Mouse (Mus musculus) forebrain, embryonic 16.5 days (tissue): Measurements from ENCODE around the gene Rps10. TPM values are rescaled to one million over a fixed set of nuclear protein-coding genes. Genes with fewer than 3 reads are reported as not detected.
"Not testable (repeated sequence)": the region's sequence is repeated elsewhere in the genome, so short reads cannot be mapped to it uniquely, and the experiment has no call there.

Experiments used
- ATAC-seq: fragments of 200-750 bp; cut with Nextera tagmentation; 2 replicates; pipeline ENCODE4 v1.8.0; 2017; ENCODE audit warnings: mild to moderate bottlenecking, moderate library complexity
- H3K27ac ChIP-seq: fragments of 300-500 bp; sonication (generic); 2 replicates; pipeline ENCODE4 v1.5.1; 2014; ENCODE audit warnings: low read length, control low read depth
- H3K27me3 ChIP-seq: fragments of 300-500 bp; sonication (generic); replicated peaks from 2 replicates; pipeline ENCODE4 v1.6.1; 2014; ENCODE audit warnings: low read length; ENCODE audit not compliant: control insufficient read depth, insufficient read depth
- H3K36me3 ChIP-seq: fragments of 300-500 bp; sonication (generic); 2 replicates; pipeline ENCODE4 v1.6.1; 2014; ENCODE audit not compliant: control insufficient read depth, insufficient read depth
- H3K4me1 ChIP-seq: fragments of 300-500 bp; sonication (generic); replicated peaks from 2 replicates; pipeline ENCODE4 v1.6.1; 2014; ENCODE audit warnings: low read length; ENCODE audit not compliant: control insufficient read depth, insufficient read depth
- H3K4me2 ChIP-seq: fragments of 300-500 bp; sonication (generic); 2 replicates; pipeline ENCODE4 v1.6.1; 2014; ENCODE audit warnings: mild to moderate bottlenecking, low read length, control low read depth
- H3K4me3 ChIP-seq: fragments of 300-500 bp; sonication (generic); replicated peaks from 2 replicates; pipeline ENCODE4 v1.5.1; 2014; ENCODE audit warnings: mild to moderate bottlenecking, low read length, control low read depth
- H3K9ac ChIP-seq: fragments of 300-500 bp; sonication (generic); replicated peaks from 2 replicates; pipeline ENCODE4 v1.6.1; 2014; ENCODE audit warnings: low read depth, low read length, control low read depth
- H3K9me3 ChIP-seq: fragments of 300-500 bp; sonication (generic); 2 replicates; pipeline ENCODE4 v1.6.1; 2016; ENCODE audit warnings: low read length; ENCODE audit not compliant: control insufficient read depth
- WGBS: fragments of 180-500 bp; shearing (Covaris S2); extraction: QIAGEN DNeasy Blood & Tissue Kit; methylation state at CpG from one replicate; pipeline ENCODE4 v1.1.7; 2014; 5-methylcytosine and 5-hydroxymethylcytosine counted together
- polyA plus RNA-seq: library from polyadenylated mRNA; unstranded; fragments of >200 nt; fragmentation: Nextera tagmentation; extraction: Ambion mirVana; gene quantifications from 2 replicates; pipeline ENCODE4 v1.2.1, GENCODE M21; 2015

Rps10 gene
- polyA plus RNA-seq, 1 experiment from 2014 or later, result 467 TPM

- Histone ChIP-seq H3K27me3 (no peaks in the 10 kb centered on the region), H3K27ac (no peak overlapping the region), H3K36me3 (no peaks in the 10 kb centered on the region), H3K9ac (no peak overlapping the region), H3K9me3 (no peaks in the 10 kb centered on the region), H3K4me2 (no peak overlapping the region), H3K4me1 (peaks cover 3% of the 10 kb centered on the region; the same call in 1 of the 2 replicates), H3K4me3 (no peak overlapping the region)
- no peak for ATAC-seq
- 11% methylated on average over 12 of the region's 12 CpGs for WGBS
Measured at GRCm38 (mm10) chr17:27650160-27650559, 13.7 kb upstream of the Rps10 start.

DNA sequence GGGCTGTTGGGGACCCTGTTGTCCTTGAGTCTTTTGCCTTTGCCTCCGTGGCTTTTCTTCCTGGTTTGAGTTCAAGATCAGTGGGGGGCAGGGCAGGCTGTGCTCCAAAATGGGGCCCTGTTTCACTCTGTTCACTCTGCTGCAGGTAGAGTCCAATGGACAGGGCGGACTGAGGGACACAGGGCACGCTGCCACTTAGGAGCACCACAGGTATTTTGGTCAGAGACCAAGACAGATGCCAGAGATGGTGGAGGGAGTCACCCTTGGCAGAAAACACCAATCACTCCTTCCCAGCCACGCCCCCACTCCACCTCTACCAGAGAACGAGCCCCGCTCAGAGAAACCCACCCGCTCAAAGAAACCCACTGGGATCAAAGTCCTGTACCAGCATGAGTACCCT lies 9.3 kb upstream of the Rps10 start:
- Histone ChIP-seq H3K4me3 (no peak overlapping the region), H3K27me3 (no peaks in the 10 kb centered on the region), H3K9ac (no peak overlapping the region), H3K27ac (no peak overlapping the region), H3K36me3 (no peaks in the 10 kb centered on the region), H3K9me3 (no peaks in the 10 kb centered on the region), H3K4me2 (no peak overlapping the region), H3K4me1 (peaks cover 11% of the 10 kb centered on the region)
- WGBS, result 45% methylated on average over 7 of the region's 7 CpGs
- no peak for ATAC-seq

DNA sequence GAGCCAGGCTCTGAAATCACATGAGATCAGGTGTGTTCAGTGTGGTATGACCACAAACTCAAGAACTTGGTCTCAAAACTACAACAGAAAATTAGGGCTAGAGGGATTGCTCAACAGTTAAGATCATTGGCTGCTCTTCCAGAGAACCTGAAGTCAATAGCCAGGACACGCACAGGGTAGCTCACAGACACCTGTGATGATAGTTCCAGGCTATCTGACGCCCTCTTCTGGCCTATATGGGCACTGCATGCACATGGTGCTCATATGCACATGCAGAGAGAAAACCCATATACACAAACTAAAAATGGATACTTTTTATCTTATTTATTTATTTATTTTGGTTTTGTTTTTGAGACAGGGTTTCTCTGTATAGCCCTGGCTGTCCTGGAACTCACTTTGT lies 8.1 kb upstream of the Rps10 start:
- Histone ChIP-seq H3K9ac (no peak overlapping the region), H3K4me1 (peaks cover 11% of the 10 kb centered on the region), H3K36me3 (no peaks in the 10 kb centered on the region), H3K9me3 (no peaks in the 10 kb centered on the region), H3K27me3 (no peaks in the 10 kb centered on the region), H3K4me3 (no peak overlapping the region), H3K27ac (no peak overlapping the region), H3K4me2 (no peak overlapping the region)
- WGBS, result 39% methylated on average over 2 of the region's 2 CpGs
- ATAC-seq, result no peak

DNA sequence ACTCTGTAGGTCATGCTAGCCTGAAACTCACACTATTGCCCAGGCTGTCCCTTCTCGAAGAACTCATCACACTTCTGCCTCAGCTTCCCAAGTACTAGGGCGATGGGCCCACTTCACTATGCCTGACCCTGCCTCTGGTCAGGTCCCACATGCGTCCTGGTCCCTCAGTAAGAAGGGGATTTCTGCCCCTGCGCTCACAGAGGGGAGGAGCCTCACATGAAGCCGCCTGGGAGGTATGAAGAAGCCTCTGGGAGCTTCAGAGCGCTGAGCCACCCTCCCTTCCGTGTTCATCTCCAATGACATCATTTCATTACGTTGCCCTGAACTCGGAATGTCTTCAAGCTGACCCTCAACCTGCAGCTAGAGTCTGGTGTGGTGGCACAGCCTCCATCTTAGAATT lies 7.3 kb upstream of the Rps10 start:
- H3K4me1 ChIP-seq, result peaks cover 11% of the 10 kb centered on the region

DNA sequence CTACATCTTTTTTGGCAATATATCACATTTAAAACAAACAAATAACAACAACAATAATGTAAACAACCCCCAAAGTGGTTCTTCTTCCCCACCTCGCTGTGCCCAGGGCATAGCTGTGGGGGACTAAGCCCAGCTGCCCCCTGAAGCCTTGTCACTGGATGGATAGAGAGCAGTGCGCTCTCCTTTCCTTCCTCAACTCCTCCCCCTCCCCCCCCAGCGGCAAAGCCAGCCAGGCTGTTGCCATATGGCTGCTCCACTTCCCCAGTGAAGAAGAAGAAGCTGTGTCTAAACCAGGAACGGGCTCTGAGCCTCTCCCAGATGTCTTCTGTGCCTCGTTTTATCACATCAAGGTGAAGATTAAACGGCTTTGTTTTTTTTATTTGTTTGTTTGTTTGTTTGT lies 6.6 kb upstream of the Rps10 start:
- no peak overlapping the region for H3K9ac ChIP-seq

More for the DNA sequence above, 7.3 kb upstream of the Rps10 start:
- no peak overlapping the region for H3K27ac ChIP-seq
- no peaks in the 10 kb centered on the region for H3K9me3 ChIP-seq
- H3K36me3 ChIP-seq, result no peaks in the 10 kb centered on the region
- WGBS, result 83% methylated on average over 9 of the region's 9 CpGs
- no peak overlapping the region for H3K4me3 ChIP-seq
- ATAC-seq, result no peak
- H3K27me3 ChIP-seq, result no peaks in the 10 kb centered on the region
- no peak overlapping the region for H3K9ac ChIP-seq
- H3K4me2 ChIP-seq, result no peak overlapping the region

GRCm38 (mm10) chr17:27642491-27643062 lies 6.1 kb upstream of the Rps10 start:
- Histone ChIP-seq H3K9ac (peak overlapping the region; percentile 32; the same call in 1 of the 2 replicates), H3K9me3 (no peaks in the 10 kb centered on the region), H3K27me3 (no peaks in the 10 kb centered on the region), H3K4me3 (no peak overlapping the region), H3K36me3 (no peaks in the 10 kb centered on the region), H3K27ac (peak overlapping the region; percentile 86), H3K4me2 (peak overlapping the region; percentile 6), H3K4me1 (peaks cover 11% of the 10 kb centered on the region)
- 18% methylated on average over 12 of the region's 12 CpGs for WGBS
- peak; percentile 82 for ATAC-seq

More for the DNA sequence above, 6.6 kb upstream of the Rps10 start:
- H3K27ac ChIP-seq, result peak overlapping the region; percentile 86
- H3K4me2 ChIP-seq, result peak overlapping the region; percentile 6
- H3K27me3 ChIP-seq, result no peaks in the 10 kb centered on the region
- H3K4me3 ChIP-seq, result no peak overlapping the region
- H3K36me3 ChIP-seq, result no peaks in the 10 kb centered on the region
- peaks cover 11% of the 10 kb centered on the region for H3K4me1 ChIP-seq
- 39% methylated on average over 6 of the region's 6 CpGs for WGBS
- no peaks in the 10 kb centered on the region for H3K9me3 ChIP-seq
- peak; percentile 69 for ATAC-seq

DNA sequence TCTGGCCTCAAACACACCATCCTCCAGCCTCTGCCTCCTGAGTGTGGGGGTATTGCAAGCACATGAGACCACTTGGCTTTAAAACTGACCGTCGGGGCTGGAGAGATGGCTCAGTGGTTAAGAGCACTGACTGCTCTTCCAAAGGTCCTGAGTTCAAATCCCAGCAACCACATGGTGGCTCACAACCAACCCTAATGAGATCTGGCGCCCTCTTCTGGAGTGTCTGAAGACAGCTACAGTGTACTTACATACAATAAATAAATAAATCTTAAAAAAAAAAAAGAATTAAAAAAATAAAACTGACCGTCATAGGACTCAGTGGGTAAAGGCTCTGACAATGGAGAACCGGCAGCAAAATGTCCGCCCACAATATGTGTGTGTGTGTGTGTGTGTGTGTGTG lies 3.4 kb upstream of the Rps10 start:
- not testable (repeated sequence) for ATAC-seq, H3K36me3 ChIP-seq, H3K27ac ChIP-seq, H3K27me3 ChIP-seq, H3K4me2 ChIP-seq, H3K9me3 ChIP-seq, H3K9ac ChIP-seq, H3K4me3 ChIP-seq
- 93% methylated on average over 6 of the region's 6 CpGs for WGBS
- H3K4me1 ChIP-seq, result peaks cover 26% of the 10 kb centered on the region

GRCm38 (mm10) chr17:27638921-27639332 lies 2.5 kb upstream of the Rps10 start:
- Histone ChIP-seq H3K27me3 (no peaks in the 10 kb centered on the region), H3K9ac (no peak overlapping the region), H3K9me3 (no peaks in the 10 kb centered on the region), H3K27ac (no peak overlapping the region), H3K4me1 (peaks cover 32% of the 10 kb centered on the region), H3K4me3 (no peak overlapping the region), H3K4me2 (no peak overlapping the region), H3K36me3 (no peaks in the 10 kb centered on the region)
- WGBS, result 73% methylated on average over 20 of the region's 20 CpGs
- no peak for ATAC-seq

GRCm38 (mm10) chr17:27637333-27637732 lies 864 bp upstream of the Rps10 start:
- H3K27ac ChIP-seq, result no peak overlapping the region
- peaks cover under 1% of the 10 kb centered on the region for H3K36me3 ChIP-seq
- no peaks in the 10 kb centered on the region for H3K27me3 ChIP-seq
- H3K4me2 ChIP-seq, result no peak overlapping the region
- H3K4me1 ChIP-seq, result peaks cover 35% of the 10 kb centered on the region
- ATAC-seq, result no peak
- no peaks in the 10 kb centered on the region for H3K9me3 ChIP-seq
- no peak overlapping the region for H3K4me3 ChIP-seq
- 75% methylated on average over 9 of the region's 9 CpGs for WGBS
- no peak overlapping the region for H3K9ac ChIP-seq

GRCm38 (mm10) chr17:27635575-27635903 lies 930 bp downstream of the Rps10 start:
- 48% methylated on average over 9 of the region's 9 CpGs for WGBS

More at GRCm38 (mm10) chr17:27635575-27635903, 930 bp downstream of the Rps10 start:
- H3K9ac ChIP-seq, result peak overlapping the region; percentile 64
- H3K36me3 ChIP-seq, result peaks cover 15% of the 10 kb centered on the region
- not testable (repeated sequence) for H3K9me3 ChIP-seq, H3K27me3 ChIP-seq, ATAC-seq
- peaks cover 36% of the 10 kb centered on the region for H3K4me1 ChIP-seq
- H3K27ac ChIP-seq, result peak overlapping the region; percentile 87
- peak overlapping the region; percentile 78 for H3K4me3 ChIP-seq
- peak overlapping the region; percentile 54 for H3K4me2 ChIP-seq
